Mouse (Mus musculus) hindbrain, embryonic 16.5 days (tissue): ENCODE measurements at regions not wholly inside any gene's neighbourhood (a gene's known extent, or its start where the extent isn't known, plus 50 kb on each side); places are given as distances from the start of the nearest gene placed in this dataset.

ENCODE experiments used
- ATAC-seq: fragments of 200-750 bp; cut with Nextera tagmentation; 2 replicates; pipeline ENCODE4 v1.8.0; 2017; ENCODE audit warnings: moderate TSS enrichment, moderate library complexity
- H3K27ac ChIP-seq: fragments of 300-500 bp; sonication (generic); 2 replicates; pipeline ENCODE4 v1.5.1; 2014; ENCODE audit warnings: low read depth, mild to moderate bottlenecking, control low read depth, low read length, moderate library complexity
- H3K27me3 ChIP-seq: fragments of 300-500 bp; sonication (generic); replicated peaks from 2 replicates; pipeline ENCODE4 v1.6.1; 2014; ENCODE audit warnings: low read length; ENCODE audit not compliant: control insufficient read depth, insufficient read depth
- H3K36me3 ChIP-seq: fragments of 300-500 bp; sonication (generic); 2 replicates; pipeline ENCODE4 v1.6.1; 2014; ENCODE audit warnings: mild to moderate bottlenecking, low read length, moderate library complexity, mixed read lengths; ENCODE audit not compliant: control insufficient read depth, insufficient read depth
- H3K4me1 ChIP-seq: fragments of 300-500 bp; sonication (generic); 2 replicates; pipeline ENCODE4 v1.6.1; 2014; ENCODE audit warnings: low read depth, low read length; ENCODE audit not compliant: control insufficient read depth, insufficient read depth
- H3K4me2 ChIP-seq: fragments of 300-500 bp; sonication (generic); 2 replicates; pipeline ENCODE4 v1.6.1; 2014; ENCODE audit warnings: mild to moderate bottlenecking, low read length, control low read depth, moderate library complexity
- H3K4me3 ChIP-seq: fragments of 300-500 bp; sonication (generic); 2 replicates; pipeline ENCODE4 v1.5.1; 2014; ENCODE audit warnings: mild to moderate bottlenecking, low read length, control low read depth, moderate library complexity
- H3K9ac ChIP-seq: fragments of 300-500 bp; sonication (generic); 2 replicates; pipeline ENCODE4 v1.6.1; 2014; ENCODE audit warnings: low read depth, mild to moderate bottlenecking, control low read depth, low read length, moderate library complexity
- H3K9me3 ChIP-seq: fragments of 300-500 bp; sonication (generic); 2 replicates; pipeline ENCODE4 v1.6.1; 2014; ENCODE audit warnings: mild to moderate bottlenecking, low read length, moderate library complexity; ENCODE audit not compliant: control insufficient read depth
- WGBS: fragments of 180-500 bp; shearing (Covaris S2); extraction: QIAGEN DNeasy Blood & Tissue Kit; methylation state at CpG from one replicate; pipeline ENCODE4 v1.1.7; 2014; 5-methylcytosine and 5-hydroxymethylcytosine counted together

- 65% methylated on average over 2 of the region's 2 CpGs for WGBS
- H3K4me2 ChIP-seq, result no peak overlapping the region
- H3K9me3 ChIP-seq, result no peaks in the 10 kb centered on the region
- H3K27me3 ChIP-seq, result no peaks in the 10 kb centered on the region
- H3K4me3 ChIP-seq, result no peak overlapping the region
- H3K27ac ChIP-seq, result no peak overlapping the region
- no peaks in the 10 kb centered on the region for H3K36me3 ChIP-seq
- no peak overlapping the region for H3K9ac ChIP-seq
- ATAC-seq, result no peak
- no peaks in the 10 kb centered on the region for H3K4me1 ChIP-seq
Observed at GRCm38 (mm10) chr2:57644117-57644516, 353.6 kb upstream of the Galnt5 start.

- 73% methylated on average over 2 of the region's 2 CpGs for WGBS
- H3K9me3 ChIP-seq, result no peaks in the 10 kb centered on the region
- no peak overlapping the region for H3K4me2 ChIP-seq
- H3K4me1 ChIP-seq, result no peaks in the 10 kb centered on the region
- H3K9ac ChIP-seq, result no peak overlapping the region
- H3K27me3 ChIP-seq, result no peaks in the 10 kb centered on the region
- no peaks in the 10 kb centered on the region for H3K36me3 ChIP-seq
- no peak overlapping the region for H3K27ac ChIP-seq
- H3K4me3 ChIP-seq, result no peak overlapping the region
- no peak for ATAC-seq
Observed at GRCm38 (mm10) chr2:57644541-57644940, 353.1 kb upstream of the Galnt5 start.

GRCm38 (mm10) chr2:57649002-57649401, 348.7 kb upstream of the Galnt5 start:
- 78% methylated on average over 4 of the region's 4 CpGs for WGBS
- ATAC-seq, result no peak
- Histone ChIP-seq H3K4me2 (no peak overlapping the region), H3K27ac (no peak overlapping the region), H3K4me3 (no peak overlapping the region), H3K9me3 (no peaks in the 10 kb centered on the region), H3K27me3 (no peaks in the 10 kb centered on the region), H3K36me3 (no peaks in the 10 kb centered on the region), H3K9ac (no peak overlapping the region), H3K4me1 (no peaks in the 10 kb centered on the region)

- Histone ChIP-seq H3K4me3 (no peak overlapping the region), H3K4me2 (no peak overlapping the region), H3K36me3 (no peaks in the 10 kb centered on the region), H3K9me3 (no peaks in the 10 kb centered on the region), H3K27ac (no peak overlapping the region), H3K9ac (no peak overlapping the region), H3K27me3 (no peaks in the 10 kb centered on the region), H3K4me1 (no peaks in the 10 kb centered on the region)
- WGBS, result 87% methylated on average over 4 of the region's 4 CpGs
- ATAC-seq, result no peak
Observed at GRCm38 (mm10) chr2:57657409-57657808, 340.3 kb upstream of the Galnt5 start.

- WGBS, result 84% methylated on average over 1 of the region's 1 CpGs
- Histone ChIP-seq H3K4me3 (no peak overlapping the region), H3K27me3 (no peaks in the 10 kb centered on the region), H3K9me3 (no peaks in the 10 kb centered on the region), H3K27ac (no peak overlapping the region), H3K4me2 (no peak overlapping the region), H3K4me1 (no peaks in the 10 kb centered on the region), H3K36me3 (no peaks in the 10 kb centered on the region), H3K9ac (no peak overlapping the region)
- no peak for ATAC-seq
Observed at GRCm38 (mm10) chr2:57661838-57662237, 335.8 kb upstream of the Galnt5 start.

- Histone ChIP-seq H3K4me3 (no peak overlapping the region), H3K27ac (no peak overlapping the region), H3K4me1 (0 out of 2 replicates have a peak, but pooled peaks cover 2% of the 10 kb centered on the region), H3K27me3 (no peaks in the 10 kb centered on the region), H3K9me3 (no peaks in the 10 kb centered on the region), H3K9ac (no peak overlapping the region), H3K4me2 (no peak overlapping the region), H3K36me3 (no peaks in the 10 kb centered on the region)
- ATAC-seq, result peak; percentile 90
- WGBS, result 36% methylated on average over 3 of the region's 3 CpGs
Observed at GRCm38 (mm10) chr2:57672007-57672643, 325.6 kb upstream of the Galnt5 start.

GRCm38 (mm10) chr2:57689877-57690276, 307.8 kb upstream of the Galnt5 start:
- H3K4me3 ChIP-seq, result no peak overlapping the region
- no peak overlapping the region for H3K4me2 ChIP-seq
- no peaks in the 10 kb centered on the region for H3K36me3 ChIP-seq
- H3K9ac ChIP-seq, result no peak overlapping the region
- no peaks in the 10 kb centered on the region for H3K4me1 ChIP-seq
- no peaks in the 10 kb centered on the region for H3K9me3 ChIP-seq
- ATAC-seq, result no peak
- no peak overlapping the region for H3K27ac ChIP-seq
- WGBS, result 82% methylated on average over 3 of the region's 3 CpGs
- no peaks in the 10 kb centered on the region; the same call in none of the 2 replicates for H3K27me3 ChIP-seq

- Histone ChIP-seq H3K27ac (no peak overlapping the region), H3K9me3 (no peaks in the 10 kb centered on the region), H3K4me2 (peak overlapping the region; percentile 47), H3K9ac (no peak overlapping the region), H3K36me3 (no peaks in the 10 kb centered on the region), H3K4me1 (peaks cover 7% of the 10 kb centered on the region), H3K4me3 (no peak overlapping the region), H3K27me3 (peaks cover 2% of the 10 kb centered on the region; the same call in 1 of the 2 replicates)
- WGBS, result 35% methylated on average over 11 of the region's 11 CpGs
- no peak for ATAC-seq
Observed at GRCm38 (mm10) chr2:57696992-57697772, 300.5 kb upstream of the Galnt5 start.

GRCm38 (mm10) chr2:57698659-57699061, 299.0 kb upstream of the Galnt5 start:
- WGBS, result 2% methylated on average over 11 of the region's 11 CpGs

More at GRCm38 (mm10) chr2:57698659-57699061, 299.0 kb upstream of the Galnt5 start:
- peaks cover 7% of the 10 kb centered on the region for H3K4me1 ChIP-seq
- peak overlapping the region; percentile 61 for H3K9ac ChIP-seq
- no peak overlapping the region for H3K27ac ChIP-seq
- peak overlapping the region; percentile 82 for H3K4me2 ChIP-seq
- peak; percentile 91 for ATAC-seq
- H3K36me3 ChIP-seq, result no peaks in the 10 kb centered on the region
- peaks cover 2% of the 10 kb centered on the region; the same call in 1 of the 2 replicates for H3K27me3 ChIP-seq
- peak overlapping the region; percentile 47 for H3K4me3 ChIP-seq
- H3K9me3 ChIP-seq, result no peaks in the 10 kb centered on the region
